Mouse (Mus musculus): Measurements from ENCODE around the gene 1700086D15Rik.

- TF ChIP-seq CTCF (IDR thresholded peaks at IDR 0.05; ENCODE audit: borderline replicate concordance, extremely low read depth, insufficient read depth, insufficient read length) (no peak), POLR2A (IDR thresholded peaks at IDR 0.05; ENCODE audit: borderline replicate concordance, extremely low read depth, insufficient read depth, insufficient read length, poor library complexity, severe bottlenecking) (no peak)
Observed at GRCm38 (mm10) chr11:65126566-65126965, 33.1 kb downstream of the 1700086D15Rik start.

Data from brain, embryonic 14.5 days (tissue).